Mouse (Mus musculus) telencephalon, adult 2 months (tissue): ENCODE measurements around the gene Rab3c.
A peak's percentile ranks its signal among the peaks of the same experiment; 100 is the strongest.

Source experiments
- DNase-seq: peaks from one replicate; pipeline ENCODE4 v3.0.0-alpha.2; 2011; ENCODE audit warnings: low read depth, low spot score

Gene Rab3c

DNA sequence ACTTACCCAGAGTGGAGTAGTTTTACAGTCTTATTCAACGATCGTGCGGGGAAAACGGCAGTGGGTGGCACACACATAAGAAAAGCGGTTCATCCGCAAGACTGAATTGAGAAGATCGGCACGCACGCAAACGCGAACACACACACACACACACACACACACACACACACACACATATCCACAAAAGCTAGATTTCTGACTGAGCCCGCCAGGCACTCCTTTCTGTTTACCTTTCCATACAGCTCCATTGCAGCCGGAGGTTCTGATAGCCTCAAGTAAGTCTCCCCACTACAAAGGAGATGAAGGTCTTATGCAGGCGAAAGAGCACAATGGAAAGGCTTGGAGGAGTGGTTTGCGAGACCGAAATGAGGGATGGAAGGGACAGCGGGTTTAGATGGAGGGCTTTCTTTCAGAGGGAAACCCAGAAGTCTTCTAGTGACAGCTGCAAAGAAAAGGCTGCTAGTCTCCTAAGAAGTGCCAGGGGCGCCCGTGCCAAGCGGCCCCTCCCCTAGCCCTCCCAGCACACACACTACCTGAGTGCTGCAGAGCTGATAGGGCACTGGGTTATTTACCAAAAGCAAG lies at the start of gene Rab3c:
TSS of gene Rab3c (minus strand) at position 434 of the 582 bp plus-strand sequence.
- DNase-seq, result no peak

DNA sequence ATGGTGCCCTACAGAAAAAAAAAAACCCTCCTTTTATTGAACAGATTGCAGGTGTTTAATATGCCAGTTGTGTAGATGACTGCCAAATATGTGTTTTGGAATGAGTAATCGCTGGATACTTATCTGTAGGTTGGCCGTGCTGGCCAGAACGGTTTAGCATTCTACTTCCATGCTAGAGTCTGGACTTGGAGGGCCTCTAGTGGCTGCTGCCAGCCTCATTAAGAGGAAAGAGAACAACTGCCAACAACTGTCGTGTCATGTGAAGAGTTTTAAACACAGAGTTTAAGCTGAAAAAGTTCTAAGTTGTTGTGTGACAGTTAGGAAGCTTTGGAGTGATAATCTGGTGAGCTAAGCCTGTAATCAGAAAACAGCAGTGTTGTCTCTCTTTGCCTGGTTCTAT lies 38.0 kb upstream of the Rab3c start:
- DNase-seq, result peak; percentile 16

- no peak for DNase-seq
These were observed 26.4 kb upstream of the Rab3c start for GRCm38 (mm10) chr13:110307188-110307587.

DNA sequence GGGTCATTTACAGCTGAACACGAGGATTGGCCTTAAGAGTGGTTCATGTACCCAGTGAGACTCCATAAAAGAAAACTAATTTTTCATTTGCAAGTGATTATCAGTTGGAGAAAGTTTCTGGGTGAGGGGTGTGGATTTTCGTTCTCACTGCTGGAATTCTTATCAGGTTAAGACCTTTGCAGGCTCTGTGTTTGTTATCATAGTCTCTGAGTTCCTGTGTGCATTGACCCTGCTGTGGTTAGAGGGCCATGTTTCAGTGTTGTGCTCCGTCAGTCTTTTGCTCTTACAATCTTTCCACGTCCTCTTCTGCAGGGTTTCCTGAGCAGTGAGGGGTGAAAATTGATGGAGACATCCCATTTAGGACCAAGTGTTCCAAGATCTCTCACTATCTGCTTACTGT lies 16.3 kb upstream of the Rab3c start:
- DNase-seq, result no peak

DNA sequence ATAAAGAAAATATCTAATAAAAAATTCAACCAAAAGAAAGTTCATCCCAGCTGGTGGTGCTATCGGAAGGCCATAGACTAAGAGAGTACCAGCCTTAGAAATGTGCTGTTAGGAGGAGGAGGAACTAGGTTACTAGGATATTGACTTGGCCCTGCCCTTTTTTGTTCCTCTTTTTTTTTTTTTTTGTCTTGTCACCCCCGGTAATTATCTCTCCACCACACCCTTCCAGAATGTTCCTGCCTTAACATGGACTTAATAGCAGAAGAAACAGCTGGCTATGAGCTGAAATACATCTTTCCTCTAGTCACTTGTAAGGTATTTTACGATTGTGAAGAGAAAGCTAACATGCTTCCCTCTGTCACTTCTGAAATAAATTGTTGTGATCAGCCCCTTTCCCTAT lies 7.7 kb upstream of the Rab3c start:
- no peak for DNase-seq

- DNase-seq, result no peak
These were observed 3.0 kb upstream of the Rab3c start for GRCm38 (mm10) chr13:110283781-110284180.

DNA sequence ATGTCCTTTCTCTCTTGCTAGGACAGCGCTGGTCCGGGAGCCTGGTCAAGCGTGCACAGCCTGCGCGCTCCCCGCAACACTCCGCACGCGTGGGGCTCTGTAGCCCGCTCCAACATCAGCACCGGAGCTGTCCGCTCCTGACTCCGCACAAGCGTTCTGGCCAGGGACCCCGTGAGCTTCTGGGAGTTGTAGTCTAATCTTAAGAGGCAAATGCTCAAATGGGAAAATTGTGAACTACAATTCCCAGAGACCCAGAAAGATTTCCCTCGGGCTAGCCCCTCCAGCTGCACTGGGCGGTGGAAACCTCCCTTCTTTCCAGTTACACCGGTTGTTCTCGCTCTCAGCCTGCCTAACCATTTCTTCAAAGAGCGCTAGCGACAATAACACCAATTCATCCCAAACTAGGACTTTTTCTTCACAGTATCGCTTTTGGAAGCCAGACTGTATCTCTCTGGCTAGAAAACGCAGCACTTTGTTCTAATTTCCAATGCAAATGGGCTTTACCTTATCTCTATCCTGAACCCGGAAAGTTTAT lies 701 bp downstream of the Rab3c start:
- peak; percentile 96 for DNase-seq

DNA sequence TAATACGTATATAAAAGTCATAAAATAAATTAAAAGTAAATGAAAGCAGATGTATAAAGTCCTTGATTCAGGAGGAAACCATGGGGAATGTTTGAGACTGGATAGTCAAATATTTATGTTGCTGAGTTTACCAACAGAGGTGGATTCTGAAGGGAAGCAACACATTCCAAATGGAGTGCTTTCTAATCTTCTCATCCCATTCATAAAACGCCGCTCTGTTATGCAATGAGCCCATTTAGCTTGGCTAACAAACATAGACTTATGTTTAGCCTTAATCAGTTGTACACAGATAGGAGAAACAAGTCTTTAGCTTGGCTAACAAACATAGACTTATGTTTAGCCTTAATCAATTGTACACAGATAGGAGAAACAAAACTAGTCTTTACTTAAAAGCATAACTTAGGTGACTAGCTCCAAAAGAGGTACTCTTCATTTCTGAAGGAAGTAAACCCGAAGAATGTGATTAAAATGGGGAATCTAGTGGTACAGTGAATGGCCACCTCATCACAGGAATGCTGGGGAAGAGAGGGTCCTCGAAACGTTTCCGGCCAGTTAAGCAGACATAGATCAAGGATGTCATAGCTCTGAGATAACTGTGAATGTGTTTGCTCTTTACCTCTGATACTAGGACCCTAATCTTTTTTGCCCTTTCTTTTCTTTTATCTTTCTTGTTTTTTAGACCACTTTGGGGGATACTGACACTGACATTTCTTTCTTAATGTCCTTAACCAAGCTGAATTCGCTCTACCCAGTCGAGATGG lies 1.6 kb downstream of the Rab3c start:
- no peak for DNase-seq

DNA sequence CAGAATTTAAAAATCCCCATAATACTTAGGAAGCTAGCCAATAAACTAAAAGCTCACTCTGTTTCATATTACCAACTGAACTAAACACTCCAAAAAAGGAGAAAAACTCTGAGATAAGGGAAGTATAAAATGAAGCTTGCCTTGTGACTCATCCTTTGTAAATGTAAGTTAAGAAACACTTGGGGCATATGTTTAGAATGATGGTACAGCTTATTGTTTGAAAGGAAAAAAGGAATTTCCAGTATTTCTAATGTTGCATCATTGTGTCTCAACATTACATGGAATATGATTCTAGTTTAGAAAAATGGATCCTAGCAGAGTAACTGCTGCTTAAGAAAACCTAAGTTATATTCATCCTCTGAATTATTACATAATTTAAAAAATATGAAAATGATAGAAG lies 3.1 kb downstream of the Rab3c start:
- no peak for DNase-seq

GRCm38 (mm10) chr13:110275471-110275870 lies 5.3 kb downstream of the Rab3c start:
- no peak for DNase-seq

GRCm38 (mm10) chr13:110260649-110261048 lies 20.1 kb downstream of the Rab3c start:
- DNase-seq, result no peak

GRCm38 (mm10) chr13:110251453-110251852 lies 29.3 kb downstream of the Rab3c start:
- no peak for DNase-seq

- no peak for DNase-seq
These were observed 32.3 kb downstream of the Rab3c start for GRCm38 (mm10) chr13:110248481-110248880.

DNA sequence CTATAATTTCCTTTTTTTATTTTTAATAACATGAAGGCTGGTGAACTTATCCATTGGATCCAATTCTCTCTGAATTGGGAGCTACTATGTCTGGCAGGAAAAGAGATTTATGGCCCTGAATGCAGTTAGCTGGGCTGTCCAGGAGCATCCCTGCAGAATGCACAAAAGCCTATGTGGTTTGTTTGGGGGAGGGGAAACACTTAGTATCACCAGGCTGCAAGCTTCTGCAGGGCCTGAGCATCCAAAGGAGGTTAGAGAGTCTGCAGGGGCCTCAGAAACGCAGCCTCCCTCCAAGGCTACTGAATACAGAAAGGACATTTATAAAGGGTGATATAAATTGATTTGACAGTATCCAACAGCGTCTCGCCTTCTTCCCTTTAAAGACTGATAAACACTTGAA lies 41.8 kb downstream of the Rab3c start:
- DNase-seq, result no peak

DNA sequence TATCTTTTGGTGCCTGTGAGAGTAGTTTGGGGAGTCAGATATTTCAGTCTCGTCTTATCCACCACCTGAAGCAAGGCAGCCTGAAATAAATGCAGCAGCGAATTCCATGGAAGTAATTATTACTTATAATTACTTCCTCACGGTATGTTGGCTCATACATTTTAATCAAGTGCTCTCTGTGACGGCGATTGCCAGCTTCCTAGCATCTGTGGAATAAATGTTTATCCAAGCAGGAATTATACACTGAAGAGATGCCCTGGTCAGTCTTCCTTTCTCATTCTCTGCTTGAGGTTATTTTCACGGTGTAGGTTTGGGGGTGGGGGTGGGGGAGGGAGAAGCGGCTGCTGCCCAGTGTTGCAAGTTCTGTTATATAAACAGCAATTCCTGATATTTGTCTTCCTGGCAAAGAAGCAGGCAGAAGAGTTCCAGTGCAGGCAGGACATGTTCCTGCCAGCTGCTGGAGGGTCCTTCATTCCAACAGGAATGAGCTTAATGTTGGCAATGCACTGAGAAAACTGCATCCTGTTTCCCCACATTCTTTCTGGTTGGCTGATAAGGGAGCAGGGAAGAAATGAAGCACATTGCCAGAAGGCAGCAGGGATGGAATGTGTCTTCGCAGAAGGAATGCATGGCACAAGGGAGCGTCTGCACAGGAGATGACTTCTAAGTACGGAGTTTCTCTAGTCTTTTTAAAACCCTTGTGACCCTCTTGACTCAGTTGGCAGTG lies 43.4 kb downstream of the Rab3c start:
- DNase-seq, result no peak

- DNase-seq, result no peak
These were observed 47.4 kb downstream of the Rab3c start for GRCm38 (mm10) chr13:110233364-110233763.

DNA sequence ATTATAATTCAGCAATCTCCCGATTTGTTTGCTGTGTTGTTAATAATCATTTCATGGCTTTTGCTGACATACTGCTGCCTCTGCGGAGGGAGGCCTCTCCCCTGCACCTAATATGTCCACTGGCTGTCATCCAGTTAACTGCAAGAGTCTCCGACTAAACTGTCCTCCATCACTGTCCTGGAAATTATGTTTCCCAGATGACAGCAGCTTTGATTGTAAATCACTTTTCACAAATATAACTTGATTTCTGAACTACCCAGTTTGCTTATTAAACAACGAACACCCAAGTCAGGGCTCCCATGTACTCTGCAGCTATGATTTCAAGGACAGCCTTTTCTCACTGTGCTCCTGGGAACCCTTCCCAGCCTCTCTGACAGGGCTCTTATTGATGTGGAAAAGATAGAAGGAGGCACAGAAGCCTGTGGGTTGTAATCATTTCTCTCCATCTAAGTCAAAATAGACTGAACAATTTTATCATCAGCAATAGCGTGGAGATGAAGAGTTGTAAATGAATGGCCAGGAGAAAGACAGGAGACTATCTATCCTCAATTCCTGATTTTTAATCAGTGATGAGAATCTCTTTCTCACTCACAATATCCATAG lies 49.6 kb downstream of the Rab3c start:
- no peak for DNase-seq

DNA sequence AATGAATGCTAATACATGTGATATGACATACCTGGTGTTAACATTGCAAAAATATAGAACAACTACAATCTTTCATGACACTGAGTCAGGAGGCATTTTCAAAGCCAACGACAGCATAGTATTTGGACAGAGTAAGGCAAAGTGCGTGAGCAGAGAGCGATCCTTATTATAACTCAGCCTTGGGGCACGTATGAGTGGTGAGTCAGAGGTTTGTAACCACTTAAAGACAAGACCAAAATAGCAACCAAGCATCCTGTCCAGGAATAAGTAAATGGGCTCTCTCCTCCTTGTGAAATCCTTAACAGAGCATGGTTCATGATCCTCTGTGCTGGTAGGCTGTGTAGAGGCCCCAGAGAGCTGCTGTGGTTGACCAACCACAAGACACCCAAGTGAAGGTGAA lies 50.8 kb downstream of the Rab3c start:
- DNase-seq, result no peak

DNA sequence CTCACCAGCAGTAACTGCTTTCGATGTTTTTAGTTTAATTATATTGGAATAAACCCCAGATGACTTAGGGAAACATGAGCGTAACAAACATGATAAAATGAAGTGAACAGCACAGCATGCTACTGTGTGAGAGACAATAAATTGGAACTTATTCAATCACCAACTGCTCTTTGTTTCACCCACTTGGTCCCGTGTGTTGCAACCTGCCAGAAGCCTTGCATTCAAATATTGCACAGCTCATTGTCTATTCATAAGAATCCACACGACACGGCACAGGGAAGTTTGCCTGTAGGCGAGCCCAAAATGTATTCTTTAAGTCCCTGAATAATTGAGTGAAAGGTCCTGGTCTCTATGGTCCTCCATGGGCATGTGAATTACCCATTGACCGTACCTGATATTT lies 61.6 kb downstream of the Rab3c start:
- DNase-seq, result no peak

GRCm38 (mm10) chr13:110218497-110218896 lies 62.3 kb downstream of the Rab3c start:
- peak; percentile 63 for DNase-seq

GRCm38 (mm10) chr13:110211526-110212075 lies 69.2 kb downstream of the Rab3c start:
- DNase-seq, result peak; percentile 74

GRCm38 (mm10) chr13:110198906-110199305 lies 81.9 kb downstream of the Rab3c start:
- peak; percentile 71 for DNase-seq
